Mouse (Mus musculus) hindlimb bud, embryonic 11.5 days (tissue): Measurements from ENCODE around the gene Ncbp2.
"Not testable (repeated sequence)": the region's sequence is repeated elsewhere in the genome, so short reads cannot be mapped to it uniquely, and the experiment has no call there.

ENCODE experiments used
- DNase-seq: peaks from one replicate; pipeline ENCODE4 v3.0.0-alpha.2; 2012; ENCODE audit warnings: low read depth, low spot score; ENCODE audit errors: extremely low spot score

Ncbp2 gene

GRCm38 (mm10) chr16:31934550-31935010 lies 13.7 kb upstream of the Ncbp2 start:
- no peak for DNase-seq

GRCm38 (mm10) chr16:31935091-31935979 lies 13.0 kb upstream of the Ncbp2 start:
- no peak for DNase-seq

- no peak for DNase-seq
Observed at GRCm38 (mm10) chr16:31936568-31936967, 11.7 kb upstream of the Ncbp2 start.

- DNase-seq: no peak
Observed at GRCm38 (mm10) chr16:31938856-31939255, 9.5 kb upstream of the Ncbp2 start.

- no peak for DNase-seq
Observed at GRCm38 (mm10) chr16:31940586-31940985, 7.7 kb upstream of the Ncbp2 start.

GRCm38 (mm10) chr16:31943980-31944379 lies 4.3 kb upstream of the Ncbp2 start:
- DNase-seq: no peak

GRCm38 (mm10) chr16:31944698-31945255 lies 3.5 kb upstream of the Ncbp2 start:
- no peak for DNase-seq

- DNase-seq: no peak
Observed at GRCm38 (mm10) chr16:31945372-31945771, 2.9 kb upstream of the Ncbp2 start.

GRCm38 (mm10) chr16:31945986-31946385 lies 2.3 kb upstream of the Ncbp2 start:
- not testable (repeated sequence) for DNase-seq

- no peak for DNase-seq
Observed at GRCm38 (mm10) chr16:31947333-31947732, 980 bp upstream of the Ncbp2 start.

- DNase-seq: no peak
Observed at GRCm38 (mm10) chr16:31947901-31948316, 404 bp upstream of the Ncbp2 start.

- DNase-seq: no peak
Observed at GRCm38 (mm10) chr16:31963224-31963623, 14.9 kb downstream of the Ncbp2 start.

- DNase-seq: no peak
Observed at GRCm38 (mm10) chr16:31975258-31975657, 26.9 kb downstream of the Ncbp2 start.

GRCm38 (mm10) chr16:31979501-31979900 lies 31.2 kb downstream of the Ncbp2 start:
- no peak for DNase-seq

GRCm38 (mm10) chr16:31980946-31981345 lies 32.6 kb downstream of the Ncbp2 start:
- no peak for DNase-seq

- no peak for DNase-seq
Observed at GRCm38 (mm10) chr16:31992039-31992438, 43.7 kb downstream of the Ncbp2 start.

- DNase-seq: no peak
Observed at GRCm38 (mm10) chr16:31993195-31993594, 44.9 kb downstream of the Ncbp2 start.

- DNase-seq: no peak
Observed at GRCm38 (mm10) chr16:31993946-31994345, 45.6 kb downstream of the Ncbp2 start.

- no peak for DNase-seq
Observed at GRCm38 (mm10) chr16:31996371-31996770, 48.1 kb downstream of the Ncbp2 start.

- peak; percentile 60 for DNase-seq
Observed at GRCm38 (mm10) chr16:32002509-32003477, 54.5 kb downstream of the Ncbp2 start, which contains the start of gene Senp5. Gene Senp5 (minus strand): TSS chr16:32003287.

- no peak for DNase-seq
Observed at GRCm38 (mm10) chr16:32004731-32005130, 56.4 kb downstream of the Ncbp2 start.
